Mouse (Mus musculus): Measurements from ENCODE around the gene Rpp25. TPM values are rescaled to one million over a fixed set of nuclear protein-coding genes. Genes with fewer than 3 reads are reported as not detected.

Gene Rpp25
- polyA plus RNA-seq (2015; fragmentation: Nextera tagmentation; extraction: Ambion mirVana), result 29.4 TPM in 2 replicates

DNA sequence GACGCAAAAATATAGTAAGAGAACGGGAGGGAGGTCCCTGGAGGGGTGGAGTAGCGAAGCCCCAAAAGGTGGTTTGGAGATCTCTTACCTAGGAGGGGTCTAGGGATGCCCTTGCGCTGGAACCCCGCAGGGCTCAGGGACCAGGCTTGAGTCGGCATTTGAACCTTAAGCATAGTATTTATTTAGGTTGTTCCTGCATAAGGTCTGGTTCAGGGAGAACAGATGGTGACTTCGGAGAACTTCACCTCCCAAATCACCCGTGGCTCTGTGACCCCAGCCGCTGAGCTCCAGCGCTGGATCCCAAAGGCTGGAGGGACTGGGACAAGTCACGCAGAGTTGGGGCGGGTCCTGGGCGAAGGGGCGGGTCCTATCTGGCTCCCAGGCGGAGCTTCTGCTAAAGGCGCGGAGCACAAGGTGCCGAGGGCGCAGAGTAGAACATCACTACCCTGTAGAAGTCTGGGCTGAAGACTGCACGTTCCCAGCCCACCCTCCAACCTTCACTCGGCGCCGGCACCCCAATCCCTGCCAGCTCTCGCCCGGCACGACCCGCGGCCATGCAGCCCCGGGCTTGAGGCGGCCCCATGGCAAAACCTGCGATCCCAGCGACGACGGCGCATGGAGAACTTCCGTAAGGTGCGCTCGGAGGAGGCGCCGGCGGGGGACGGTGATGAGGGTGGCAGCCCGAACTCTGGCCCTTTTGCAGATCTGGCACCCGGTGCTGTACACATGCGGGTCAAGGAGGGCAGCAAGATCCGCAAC is at the start of gene Rpp25:
TSS of gene Rpp25 (plus strand) at position 405 of the 759 bp plus-strand sequence.
- under 1% methylated on average over 46 of the region's 46 CpGs for WGBS
- H3K27ac ChIP-seq, result peak within 1 kb of the TSS; percentile 77
- peak within 1 kb of the TSS; percentile 53 for H3K9ac ChIP-seq
- H3K36me3 ChIP-seq (replicated peaks), result no peaks in the 10 kb centered on the region
- peak within 1 kb of the TSS; percentile 47 for H3K4me3 ChIP-seq
- peak; percentile 61; the same call in 1 of the 2 replicates for ATAC-seq (replicated peaks)
- peaks cover 56% of the 10 kb centered on the region for H3K4me1 ChIP-seq
- H3K9me3 ChIP-seq, result no peaks in the 10 kb centered on the region
- H3K4me2 ChIP-seq, result peak within 1 kb of the TSS; percentile 98
- H3K27me3 ChIP-seq (replicated peaks), result peaks cover 36% of the 10 kb centered on the region

DNA sequence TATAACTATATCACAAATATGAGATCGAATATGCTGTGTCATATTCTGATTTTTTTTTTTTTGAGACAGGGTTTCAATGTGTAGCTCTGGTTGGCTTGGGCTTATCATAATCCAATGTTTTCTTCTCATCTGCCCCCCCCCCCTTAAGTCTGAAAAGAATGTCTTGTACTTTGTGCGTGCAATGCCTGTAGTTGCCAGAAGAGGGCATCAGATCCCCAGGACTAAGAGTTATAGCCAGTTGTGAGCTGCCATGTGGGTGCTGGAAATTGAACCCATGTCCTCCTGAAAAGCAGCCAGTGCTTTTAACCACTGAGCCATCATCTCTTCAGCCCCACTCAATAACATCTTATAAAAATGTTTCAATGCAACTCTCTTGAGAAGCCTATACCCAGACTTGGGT is 44.1 kb upstream of the Rpp25 start:
- Histone ChIP-seq H3K27ac (no peak overlapping the region), H3K36me3 (replicated peaks) (no peaks in the 10 kb centered on the region), H3K4me3 (no peak overlapping the region), H3K9me3 (no peaks in the 10 kb centered on the region), H3K27me3 (replicated peaks) (no peaks in the 10 kb centered on the region), H3K9ac (no peak overlapping the region), H3K4me1 (peaks cover 4% of the 10 kb centered on the region; the same call in 1 of the 2 replicates), H3K4me2 (no peak overlapping the region)
- no peak for ATAC-seq (replicated peaks)
- 100% methylated on average over 2 of the region's 2 CpGs for WGBS

DNA sequence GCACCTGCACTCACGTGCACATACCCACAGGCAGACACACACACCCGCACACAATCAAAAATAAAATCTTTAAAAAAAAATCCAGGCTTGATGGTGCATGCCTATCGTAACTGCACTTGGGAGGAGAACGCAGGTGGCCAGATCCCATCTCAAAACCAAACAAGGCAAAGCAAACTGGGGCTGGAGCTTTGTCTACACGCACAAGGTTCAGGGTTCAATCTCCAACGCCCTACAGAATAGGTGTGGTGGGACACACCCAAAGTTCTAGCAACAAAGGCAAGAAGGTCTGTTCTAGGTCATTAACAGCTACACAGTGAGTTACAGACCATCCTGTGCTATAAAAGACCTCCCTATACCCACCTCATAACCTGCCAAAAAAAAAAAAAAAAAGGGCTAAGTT is 41.0 kb upstream of the Rpp25 start:
- Histone ChIP-seq H3K4me2 (no peak overlapping the region), H3K4me3 (no peak overlapping the region), H3K36me3 (replicated peaks) (no peaks in the 10 kb centered on the region), H3K4me1 (peaks cover 22% of the 10 kb centered on the region), H3K27me3 (replicated peaks) (no peaks in the 10 kb centered on the region), H3K27ac (no peak overlapping the region), H3K9me3 (no peaks in the 10 kb centered on the region), H3K9ac (no peak overlapping the region)
- WGBS, result 92% methylated on average over 6 of the region's 6 CpGs
- ATAC-seq (replicated peaks), result no peak

DNA sequence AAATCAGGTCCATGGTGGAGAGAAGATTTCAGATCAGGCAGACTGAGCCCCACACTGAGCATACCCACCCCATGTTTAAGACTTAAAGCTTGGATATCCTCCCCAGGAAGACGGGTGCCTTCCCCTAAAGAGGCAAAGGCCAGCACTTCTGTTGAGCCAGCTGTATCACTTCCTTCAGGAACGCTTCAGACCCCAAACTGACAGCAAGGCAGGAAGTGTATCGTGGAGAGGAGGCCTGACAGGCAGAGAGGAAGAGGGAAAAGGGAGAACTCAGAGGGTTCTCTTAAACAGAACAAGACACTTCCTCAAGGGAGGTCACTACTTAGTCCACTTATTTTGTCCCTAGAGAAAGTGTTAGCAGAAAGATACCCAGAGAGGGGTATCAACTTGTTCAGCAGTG is 37.7 kb upstream of the Rpp25 start:
- Histone ChIP-seq H3K4me3 (peak overlapping the region; percentile 65), H3K36me3 (replicated peaks) (no peaks in the 10 kb centered on the region), H3K4me2 (peak overlapping the region; percentile 79), H3K4me1 (peaks cover 27% of the 10 kb centered on the region), H3K9me3 (no peaks in the 10 kb centered on the region), H3K27ac (no peak overlapping the region), H3K9ac (no peak overlapping the region), H3K27me3 (replicated peaks) (no peaks in the 10 kb centered on the region)
- ATAC-seq (replicated peaks), result no peak
- 85% methylated on average over 3 of the region's 3 CpGs for WGBS

DNA sequence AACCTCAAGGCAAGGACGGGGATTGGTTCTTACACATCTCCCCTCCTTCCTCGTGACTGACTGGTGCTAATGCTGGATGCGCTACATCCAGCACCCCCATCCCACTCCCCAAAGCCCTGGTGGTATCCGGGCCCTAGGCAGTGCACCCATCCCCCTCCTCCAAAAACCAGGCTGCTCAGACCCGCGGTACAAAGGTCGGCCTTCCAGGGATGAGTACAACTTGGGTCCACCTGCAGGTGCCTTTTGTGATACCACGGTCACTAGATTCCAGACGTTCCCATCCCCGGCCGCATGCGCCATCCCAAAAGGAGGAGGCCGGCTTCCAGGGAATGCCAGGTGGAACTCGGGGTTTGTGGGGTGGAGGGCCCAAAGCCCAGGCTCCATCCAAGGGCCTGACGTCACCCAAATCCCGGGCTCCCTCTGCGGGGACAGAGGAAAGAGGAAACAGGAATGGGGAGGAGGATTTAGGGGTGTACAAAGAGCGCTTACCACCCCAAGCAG is 36.5 kb upstream of the Rpp25 start:
- 2% methylated on average over 18 of the region's 18 CpGs for WGBS
- H3K36me3 ChIP-seq (replicated peaks), result no peaks in the 10 kb centered on the region
- H3K4me2 ChIP-seq, result peak overlapping the region; percentile 79
- H3K4me3 ChIP-seq, result peak overlapping the region; percentile 65
- no peaks in the 10 kb centered on the region for H3K27me3 ChIP-seq (replicated peaks)
- no peaks in the 10 kb centered on the region for H3K9me3 ChIP-seq
- H3K9ac ChIP-seq, result peak overlapping the region; percentile 83
- H3K27ac ChIP-seq, result peak overlapping the region; percentile 93
- H3K4me1 ChIP-seq, result peaks cover 27% of the 10 kb centered on the region
- peak; percentile 74 for ATAC-seq (replicated peaks)

DNA sequence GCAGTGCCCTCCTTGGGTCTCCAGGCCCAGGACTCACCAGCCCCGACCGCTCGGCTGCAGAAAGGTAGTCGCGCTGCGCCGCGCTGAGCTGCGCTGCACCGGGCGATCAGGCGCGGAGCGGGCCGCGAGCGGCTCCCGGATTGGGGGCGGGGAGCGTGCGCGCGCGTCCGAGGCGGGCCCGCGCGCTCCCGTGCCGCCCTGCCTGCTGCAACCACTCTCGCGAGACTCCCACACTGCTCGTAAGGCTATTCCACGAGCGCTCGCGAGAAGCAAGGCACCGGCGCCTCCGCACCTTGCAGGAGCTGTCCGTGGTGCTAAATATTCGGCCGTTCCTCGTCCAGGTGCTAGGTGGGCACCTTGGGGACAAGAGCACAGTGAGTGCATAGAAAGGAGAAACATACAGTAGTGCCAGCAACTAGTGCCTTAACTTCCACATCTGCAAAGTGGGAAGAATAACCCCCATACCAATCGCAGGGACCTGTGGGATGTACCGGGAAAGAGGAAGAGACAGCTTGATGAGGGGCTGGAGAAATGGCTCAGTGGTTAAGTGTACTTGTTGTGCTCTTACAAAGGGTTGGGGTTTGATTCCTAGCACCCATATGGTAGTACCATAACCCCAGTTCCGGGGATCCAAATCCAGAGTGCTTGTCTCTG is 35.8 kb upstream of the Rpp25 start, which contains the start of gene Scamp5:
TSS of gene Scamp5 (minus strand) at position 165 of the 654 bp plus-strand sequence.
- no peaks in the 10 kb centered on the region for H3K9me3 ChIP-seq
- H3K27me3 ChIP-seq (replicated peaks), result no peaks in the 10 kb centered on the region
- peak within 1 kb of the TSS; percentile 93 for H3K27ac ChIP-seq
- peak within 1 kb of the TSS; percentile 83 for H3K9ac ChIP-seq
- no peaks in the 10 kb centered on the region for H3K36me3 ChIP-seq (replicated peaks)
- 2% methylated on average over 47 of the region's 48 CpGs for WGBS
- peak; percentile 95 for ATAC-seq (replicated peaks)
- peak within 1 kb of the TSS; percentile 79 for H3K4me2 ChIP-seq
- peak within 1 kb of the TSS; percentile 65 for H3K4me3 ChIP-seq
- peaks cover 26% of the 10 kb centered on the region for H3K4me1 ChIP-seq

DNA sequence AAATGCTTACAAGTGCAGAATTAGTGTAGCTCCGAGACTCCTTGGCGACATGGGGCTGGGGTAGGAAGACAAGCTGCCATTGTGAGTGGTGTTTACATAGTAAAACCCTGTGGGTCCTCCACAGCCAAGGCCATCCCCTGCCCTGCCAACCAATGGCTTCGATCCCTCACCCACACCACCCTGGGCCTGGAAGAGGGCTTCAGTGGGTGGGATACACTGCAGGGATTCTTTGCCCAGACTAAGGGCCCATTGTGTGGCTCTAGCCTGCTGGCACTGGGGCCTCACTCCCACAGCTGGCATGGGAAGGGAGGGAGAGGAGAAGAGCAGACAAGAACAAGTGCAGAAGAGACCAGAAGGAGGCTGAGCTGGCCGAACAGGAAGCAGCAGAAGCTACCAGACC is 34.9 kb upstream of the Rpp25 start:
- no peaks in the 10 kb centered on the region for H3K9me3 ChIP-seq
- no peak overlapping the region for H3K27ac ChIP-seq
- no peak for ATAC-seq (replicated peaks)
- H3K4me2 ChIP-seq, result 0 out of 2 replicates have a peak overlapping the region, but pooled peaks have one; percentile 79
- H3K27me3 ChIP-seq (replicated peaks), result no peaks in the 10 kb centered on the region
- 66% methylated on average over 4 of the region's 4 CpGs for WGBS
- H3K9ac ChIP-seq, result no peak overlapping the region; the same call in 1 of the 2 replicates
- no peak overlapping the region for H3K4me3 ChIP-seq
- H3K4me1 ChIP-seq, result peaks cover 23% of the 10 kb centered on the region
- no peaks in the 10 kb centered on the region for H3K36me3 ChIP-seq (replicated peaks)

DNA sequence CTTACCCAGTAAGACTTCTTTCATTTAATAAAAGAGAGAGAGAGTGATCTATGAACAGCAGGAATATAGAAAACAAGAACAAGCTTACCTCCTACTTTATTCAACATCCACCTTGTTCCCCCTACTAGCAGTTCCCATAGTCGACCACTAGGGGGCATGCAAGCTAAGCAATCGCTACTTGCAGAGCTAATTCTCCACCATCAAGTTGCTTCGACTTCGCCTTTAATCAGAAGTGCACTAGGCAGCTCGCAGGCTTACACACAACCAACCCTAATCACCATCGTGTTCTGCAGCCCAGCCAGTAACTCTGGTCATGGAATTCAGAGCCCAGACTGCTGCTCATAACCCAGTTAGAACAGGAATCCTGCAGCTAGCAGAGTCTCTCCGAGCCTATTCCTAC is 18.1 kb upstream of the Rpp25 start:
- peaks cover 4% of the 10 kb centered on the region for H3K4me1 ChIP-seq
- ATAC-seq (replicated peaks), result peak; percentile 75
- no peaks in the 10 kb centered on the region for H3K36me3 ChIP-seq (replicated peaks)
- WGBS, result 15% methylated on average over 7 of the region's 7 CpGs
- H3K27ac ChIP-seq, result 0 out of 2 replicates have a peak overlapping the region, but pooled peaks have one; percentile 58
- H3K9ac ChIP-seq, result no peak overlapping the region
- H3K4me3 ChIP-seq, result no peak overlapping the region
- H3K9me3 ChIP-seq, result no peaks in the 10 kb centered on the region
- H3K27me3 ChIP-seq (replicated peaks), result no peaks in the 10 kb centered on the region
- H3K4me2 ChIP-seq, result peak overlapping the region; percentile 9; the same call in 1 of the 2 replicates

DNA sequence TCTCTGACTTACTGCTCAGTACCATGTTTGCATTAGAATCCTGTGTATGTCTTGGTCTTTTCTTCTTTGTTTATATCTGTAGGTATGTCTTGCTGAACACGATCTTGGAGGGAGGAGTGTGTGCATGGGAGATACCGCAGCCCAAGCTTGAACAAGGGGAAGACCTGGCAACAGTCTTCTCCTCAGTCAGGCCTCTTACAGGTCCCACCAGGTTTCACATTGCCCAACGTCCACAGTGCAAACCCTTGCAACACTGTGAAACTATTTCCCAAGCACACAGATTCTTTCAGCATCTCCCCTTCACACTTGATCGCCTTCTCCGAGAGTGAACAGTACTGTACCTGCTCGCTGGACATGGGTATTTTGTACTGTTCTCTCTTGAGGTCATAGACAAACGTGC is 16.0 kb upstream of the Rpp25 start:
- no peak overlapping the region for H3K27ac ChIP-seq
- ATAC-seq (replicated peaks), result no peak
- no peak overlapping the region for H3K4me3 ChIP-seq
- no peaks in the 10 kb centered on the region for H3K36me3 ChIP-seq (replicated peaks)
- H3K9ac ChIP-seq, result no peak overlapping the region
- no peak overlapping the region for H3K4me2 ChIP-seq
- H3K27me3 ChIP-seq (replicated peaks), result no peaks in the 10 kb centered on the region
- WGBS, result 74% methylated on average over 7 of the region's 7 CpGs
- H3K4me1 ChIP-seq, result peaks cover 4% of the 10 kb centered on the region
- no peaks in the 10 kb centered on the region for H3K9me3 ChIP-seq

DNA sequence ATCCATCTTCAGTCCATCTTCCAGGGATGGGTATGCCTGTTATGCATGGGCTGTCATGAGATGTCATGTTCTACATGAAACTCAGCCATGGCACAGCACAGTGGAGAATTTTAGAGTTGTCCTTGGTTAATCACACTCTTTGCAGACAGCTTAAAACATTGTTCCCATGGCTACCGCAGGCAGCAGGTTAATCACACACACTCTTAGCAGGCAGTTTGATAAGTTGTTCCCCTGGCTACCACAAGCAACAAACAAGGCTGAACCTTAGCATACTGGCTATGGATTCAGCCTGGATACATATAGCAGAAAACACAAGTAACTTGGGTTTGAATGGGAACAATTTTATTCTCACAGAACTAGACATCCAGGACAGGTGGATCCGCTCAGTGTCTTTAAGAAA is 10.3 kb upstream of the Rpp25 start:
- 89% methylated on average over 2 of the region's 2 CpGs for WGBS

DNA sequence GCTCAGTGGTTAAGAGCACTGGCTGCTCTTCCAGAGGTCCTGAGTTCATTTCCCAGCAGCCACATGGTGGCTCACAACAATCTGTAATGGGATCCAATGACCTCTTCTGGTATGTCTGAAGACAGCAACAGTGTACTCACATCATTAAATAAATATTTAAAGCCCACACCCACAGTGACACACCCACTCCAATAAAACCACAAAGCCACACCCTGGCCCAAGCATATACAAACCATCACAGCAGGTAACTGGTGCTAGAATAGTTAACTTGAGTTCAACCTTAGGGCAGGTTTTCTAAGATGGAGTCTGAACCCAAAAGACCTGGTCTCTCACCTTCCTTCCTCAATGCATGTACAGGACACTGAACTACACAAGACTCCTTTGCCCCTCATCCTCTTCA is 8.9 kb upstream of the Rpp25 start:
- Histone ChIP-seq H3K4me1 (peaks cover 3% of the 10 kb centered on the region; the same call in 1 of the 2 replicates), H3K36me3 (replicated peaks) (no peaks in the 10 kb centered on the region), H3K27me3 (replicated peaks) (0 out of 2 replicates have a peak, but pooled peaks cover 2% of the 10 kb centered on the region), H3K4me2 (no peak overlapping the region), H3K4me3 (no peak overlapping the region), H3K9me3 (no peaks in the 10 kb centered on the region), H3K27ac (no peak overlapping the region), H3K9ac (no peak overlapping the region)
- no peak for ATAC-seq (replicated peaks)

More for the DNA sequence above, 10.3 kb upstream of the Rpp25 start:
- H3K27ac ChIP-seq, result no peak overlapping the region
- H3K4me3 ChIP-seq, result no peak overlapping the region
- no peak overlapping the region for H3K4me2 ChIP-seq
- no peaks in the 10 kb centered on the region for H3K36me3 ChIP-seq (replicated peaks)
- 0 out of 2 replicates have a peak, but pooled peaks cover under 1% of the 10 kb centered on the region for H3K4me1 ChIP-seq
- H3K9me3 ChIP-seq, result no peaks in the 10 kb centered on the region
- ATAC-seq (replicated peaks), result no peak
- H3K27me3 ChIP-seq (replicated peaks), result 0 out of 2 replicates have a peak, but pooled peaks cover 2% of the 10 kb centered on the region
- no peak overlapping the region for H3K9ac ChIP-seq

DNA sequence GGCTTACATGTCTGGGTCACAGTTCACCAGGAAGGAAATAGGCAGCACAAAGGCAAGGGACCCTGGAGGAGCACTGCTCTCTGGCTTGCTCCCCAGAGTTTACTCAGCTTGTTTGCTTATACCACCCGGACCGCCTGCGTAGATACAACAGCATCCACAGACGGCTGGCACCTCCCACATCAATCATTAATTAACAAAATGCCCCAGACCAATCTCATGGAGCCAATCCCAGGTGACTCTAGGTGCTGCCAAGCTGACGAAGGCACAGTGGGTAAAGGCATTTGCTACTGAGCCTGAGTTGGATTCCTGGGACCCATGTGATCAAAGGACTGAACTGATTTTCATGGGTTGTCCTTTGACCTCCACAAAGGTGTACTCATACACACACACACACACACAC is 6.6 kb upstream of the Rpp25 start:
- Histone ChIP-seq H3K9ac (no peak overlapping the region), H3K4me3 (no peak overlapping the region), H3K9me3 (no peaks in the 10 kb centered on the region), H3K27ac (no peak overlapping the region), H3K36me3 (replicated peaks) (no peaks in the 10 kb centered on the region), H3K27me3 (replicated peaks) (peaks cover 10% of the 10 kb centered on the region; the same call in 1 of the 2 replicates), H3K4me2 (no peak overlapping the region), H3K4me1 (peaks cover 18% of the 10 kb centered on the region)
- ATAC-seq (replicated peaks), result no peak
- WGBS, result 73% methylated on average over 5 of the region's 5 CpGs

Measured in midbrain, embryonic 15.5 days (tissue).